Mouse (Mus musculus): ENCODE results near the gene A630023A22Rik.

A630023A22Rik gene

DNA sequence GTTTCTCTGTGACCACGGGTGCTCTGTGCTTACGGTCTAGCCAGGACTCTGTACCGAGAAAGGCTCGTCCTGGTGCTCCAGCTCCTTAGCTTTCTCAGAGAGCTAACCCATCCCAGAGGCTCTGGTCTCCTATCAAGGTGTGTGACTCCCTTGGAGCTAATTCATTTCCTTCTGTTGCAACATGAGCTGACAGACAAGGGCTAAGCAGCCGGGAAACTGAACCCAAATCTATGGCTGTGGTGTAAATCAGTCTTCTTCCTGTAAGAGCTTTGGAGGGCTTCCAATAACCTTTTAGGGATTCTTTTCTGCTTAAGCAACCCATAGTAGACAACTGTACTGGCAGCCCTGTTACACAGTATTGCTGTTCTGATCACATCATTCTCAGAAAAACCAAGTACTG is at the start of gene A630023A22Rik:
Gene A630023A22Rik, minus strand, starts transcription at position 154 of the 400 bp plus-strand sequence.
- DNase-seq (ENCODE audit: low read depth, low spot score), result no peak

DNA sequence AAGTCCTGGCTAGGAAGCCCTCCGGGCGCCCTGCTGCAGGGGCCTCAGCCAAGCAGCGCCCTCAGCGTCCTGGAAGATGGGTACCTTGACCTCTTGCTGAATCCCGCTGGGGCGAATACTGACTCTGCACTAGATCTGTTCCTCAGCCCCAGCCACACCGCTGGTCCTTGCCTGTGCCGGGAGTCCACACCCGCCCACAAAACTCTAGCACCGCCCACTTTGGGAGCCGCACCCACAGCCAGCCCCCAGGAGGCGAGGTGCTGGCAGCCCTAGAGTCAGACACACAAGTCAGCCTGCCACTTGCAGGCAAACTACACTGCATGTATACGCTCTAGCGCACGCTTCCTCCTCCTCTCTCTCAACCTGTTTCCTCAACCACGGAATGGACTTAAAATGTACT is 49.8 kb upstream of the A630023A22Rik start, which contains the start of gene Npy4r:
Gene Npy4r, minus strand, starts transcription at position 148 of the 400 bp plus-strand sequence.
- no peak for DNase-seq (ENCODE audit: low read depth, low spot score)

DNA sequence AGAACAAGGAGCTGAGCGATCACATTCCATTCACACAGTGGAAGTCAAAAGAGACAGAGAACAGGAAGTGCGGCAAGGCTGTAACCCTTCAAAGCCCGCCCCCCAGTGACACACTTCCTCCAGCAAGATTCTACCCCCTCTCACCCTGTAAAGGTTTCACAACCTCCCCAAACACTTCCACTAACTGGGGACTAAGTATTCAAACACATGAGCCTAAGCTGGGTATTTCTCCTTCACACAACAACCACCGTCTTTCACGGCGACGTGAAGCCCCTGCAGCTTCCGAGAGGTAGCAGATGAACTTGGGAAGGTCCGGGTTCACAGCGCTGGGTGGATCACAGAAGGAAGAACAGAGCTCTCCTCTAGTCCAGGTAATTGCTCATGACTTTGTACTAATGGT is 40.4 kb upstream of the A630023A22Rik start:
- no peak for DNase-seq (ENCODE audit: low read depth, low spot score)

DNA sequence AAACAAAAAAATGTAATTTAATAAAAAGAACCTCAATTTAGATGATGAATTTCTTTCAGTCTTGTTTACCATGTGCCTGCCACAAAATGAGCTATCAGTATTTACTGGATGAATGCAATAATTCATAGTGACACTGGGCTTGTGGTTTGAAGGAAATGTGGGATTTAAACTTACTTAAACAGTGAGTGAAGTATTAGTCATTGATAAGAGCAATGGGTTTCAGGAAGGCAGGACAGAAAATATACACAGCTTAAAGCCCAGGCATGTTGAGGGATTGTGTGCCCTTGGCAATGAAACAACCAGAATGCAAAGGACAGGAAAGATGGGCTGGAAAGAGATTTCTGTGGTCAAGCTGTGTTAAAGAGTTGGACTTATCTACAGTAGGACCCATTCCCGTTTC is 39.8 kb upstream of the A630023A22Rik start:
- no peak for DNase-seq (ENCODE audit: low read depth, low spot score)

DNA sequence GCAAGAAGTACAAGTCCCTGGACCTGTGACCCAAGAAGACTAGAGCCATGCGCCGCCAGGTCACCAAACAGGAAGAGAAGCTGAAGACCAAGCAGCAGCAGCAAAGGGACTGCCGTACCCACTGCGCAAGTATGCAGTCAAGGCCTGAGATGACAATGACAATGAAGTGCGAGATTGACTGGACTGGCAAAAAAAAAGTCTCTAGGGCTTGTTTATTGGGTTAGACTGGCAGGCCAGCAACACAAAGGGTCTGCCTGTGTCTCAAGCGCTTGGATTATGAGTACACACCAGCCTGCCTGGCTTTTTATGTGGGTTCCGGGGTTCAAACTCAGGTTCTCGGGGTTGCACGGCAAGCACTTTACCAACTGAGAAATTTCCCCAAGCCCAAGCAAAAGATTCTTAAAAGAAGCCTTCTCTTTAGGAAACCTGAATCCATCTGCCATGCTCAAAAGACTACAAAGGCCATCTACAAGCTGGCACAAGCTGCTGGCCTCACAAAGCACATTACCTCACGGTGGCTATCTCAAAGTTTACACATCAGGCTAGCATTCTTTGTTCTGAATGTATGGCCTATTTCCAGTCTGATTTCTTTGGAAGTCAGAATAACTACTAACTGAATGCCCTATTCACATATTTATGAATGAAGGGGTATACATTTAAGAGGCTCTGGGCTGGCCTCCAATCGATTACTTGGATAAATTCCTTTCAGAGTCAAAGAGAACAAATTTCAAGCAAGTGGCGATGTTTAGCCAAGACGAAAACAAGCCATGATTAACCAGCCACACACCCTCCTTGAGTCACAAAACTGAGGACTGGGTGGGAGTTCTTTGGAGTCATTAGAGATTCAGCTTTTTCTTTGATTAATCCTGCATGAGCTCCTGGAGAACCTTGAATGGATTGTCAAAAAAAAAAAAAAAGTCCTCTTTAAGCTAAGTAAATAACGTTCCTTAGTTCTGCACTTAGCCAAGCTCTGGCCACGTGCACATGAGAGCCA is 37.4 kb upstream of the A630023A22Rik start:
- no peak for DNase-seq (ENCODE audit: low read depth, low spot score)

DNA sequence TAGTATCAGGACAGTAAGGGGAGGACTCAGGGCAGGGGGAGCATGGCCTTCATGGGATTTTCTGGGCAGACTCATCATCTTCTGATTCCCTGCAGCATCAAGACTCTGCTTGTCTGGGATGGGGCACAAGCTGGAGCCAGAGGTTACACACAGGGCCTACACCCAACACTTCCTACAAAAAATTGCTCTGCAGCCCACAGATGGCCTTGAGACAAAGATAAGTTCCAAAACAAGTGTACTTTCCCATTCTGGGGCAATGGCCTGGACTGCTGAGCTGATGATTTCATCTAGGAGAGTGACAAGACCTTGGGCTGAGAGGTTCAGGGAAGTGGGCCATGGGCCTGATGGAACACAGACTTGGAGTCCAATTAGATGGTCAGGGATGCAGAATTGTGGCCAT is 32.8 kb upstream of the A630023A22Rik start:
- DNase-seq (ENCODE audit: low read depth, low spot score), result no peak

DNA sequence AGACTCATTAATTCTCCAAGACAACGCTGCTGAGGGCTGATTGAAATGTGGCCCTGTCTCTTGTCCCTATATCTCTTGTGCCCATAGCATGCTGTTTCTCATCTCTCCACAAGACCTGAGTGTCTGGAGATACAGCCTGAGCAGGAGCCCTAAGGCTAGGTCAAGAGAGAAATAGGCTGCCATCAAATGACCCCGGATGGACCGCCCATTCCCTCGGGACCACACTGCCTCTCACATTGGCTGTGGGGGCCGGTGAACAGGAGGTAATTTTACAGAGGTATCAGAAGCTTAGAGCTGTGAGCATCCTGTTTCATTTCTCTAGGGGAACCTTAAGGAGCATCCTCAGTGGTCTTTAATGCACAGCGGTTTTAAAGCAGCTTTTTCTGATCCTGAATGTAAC is 28.7 kb upstream of the A630023A22Rik start:
- DNase-seq (ENCODE audit: low read depth, low spot score), result no peak

DNA sequence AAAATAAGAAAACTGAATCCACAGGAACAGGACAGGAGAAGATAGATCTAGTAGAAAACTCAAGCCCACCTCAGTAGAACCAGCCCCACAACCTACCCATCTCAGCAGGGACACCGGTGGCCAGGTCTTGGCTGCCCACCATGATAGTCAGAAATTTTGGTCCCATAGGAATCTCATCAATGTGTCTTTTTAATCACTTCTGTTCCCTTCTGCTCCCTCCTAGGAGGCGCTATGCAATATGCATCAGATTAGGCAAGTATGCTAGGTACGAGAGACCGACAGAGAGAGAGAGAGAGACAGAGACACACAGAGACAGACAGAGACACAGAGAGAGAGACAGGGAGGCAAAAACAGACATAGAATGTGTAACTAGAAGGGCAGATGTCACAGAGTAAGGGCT is 19.1 kb upstream of the A630023A22Rik start:
- DNase-seq (ENCODE audit: low read depth, low spot score), result no peak

DNA sequence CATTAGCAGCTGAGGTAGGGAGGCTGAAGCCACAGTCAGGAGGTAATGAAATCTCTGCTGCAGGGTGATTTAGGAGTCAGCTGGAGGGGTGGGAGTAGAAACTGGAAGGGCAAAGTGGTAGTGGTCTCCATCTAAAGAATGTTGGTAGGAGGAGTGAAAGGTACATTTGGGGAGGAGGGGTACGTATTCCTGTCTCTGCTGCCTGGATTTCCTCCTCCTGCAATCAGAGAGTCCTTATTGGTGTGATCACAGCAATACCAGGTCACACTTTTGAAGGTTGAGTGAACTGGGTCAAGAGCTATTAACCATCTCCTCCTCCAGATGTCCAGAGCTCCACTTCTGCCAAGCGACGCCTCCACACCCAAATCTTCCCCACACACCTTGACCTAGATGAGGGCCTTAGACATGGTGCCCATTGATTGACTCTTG is 18.4 kb upstream of the A630023A22Rik start:
- no peak for DNase-seq (ENCODE audit: low read depth, low spot score)

DNA sequence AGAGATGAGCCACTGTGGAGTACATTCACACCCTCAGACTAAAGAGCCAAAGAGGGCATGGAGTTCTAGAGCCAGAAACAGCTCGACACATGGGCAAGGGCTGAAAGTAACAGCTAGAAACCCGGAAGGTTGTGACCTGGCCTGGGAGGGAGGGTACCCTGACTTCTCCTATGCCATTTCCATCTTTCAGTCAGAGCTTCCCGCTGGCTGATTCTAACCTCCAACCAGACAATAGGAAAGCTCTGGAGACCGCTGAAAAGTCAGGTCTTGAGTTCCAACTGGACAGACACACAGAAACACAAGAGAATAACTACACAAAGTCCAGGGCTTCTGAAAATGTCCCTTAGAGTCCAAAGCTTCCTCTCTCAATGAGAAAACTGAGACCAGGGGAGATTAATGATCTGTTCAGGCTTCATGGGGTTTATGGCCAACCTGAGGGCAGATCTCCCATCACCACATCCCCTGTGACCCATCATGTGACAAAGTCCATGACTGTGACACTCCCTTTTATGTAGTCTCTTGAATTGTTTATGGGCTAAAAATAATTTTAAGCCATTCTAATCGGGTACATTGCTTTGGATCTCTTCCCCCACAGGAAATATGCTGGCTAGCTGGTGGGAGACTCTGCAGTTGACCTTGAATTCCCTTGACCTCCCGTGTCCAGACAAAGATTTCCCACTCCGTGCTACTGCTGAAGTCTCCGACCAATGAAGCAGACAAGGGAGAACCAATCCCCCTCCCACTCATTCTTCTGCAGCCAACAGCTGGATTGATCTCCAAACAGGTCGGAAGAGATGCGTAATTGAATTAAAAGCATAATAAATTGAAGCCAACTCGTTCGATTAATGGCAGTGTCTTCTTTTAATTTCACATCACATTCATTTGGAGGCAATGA is 17.7 kb upstream of the A630023A22Rik start:
- DNase-seq (ENCODE audit: low read depth, low spot score), result no peak

DNA sequence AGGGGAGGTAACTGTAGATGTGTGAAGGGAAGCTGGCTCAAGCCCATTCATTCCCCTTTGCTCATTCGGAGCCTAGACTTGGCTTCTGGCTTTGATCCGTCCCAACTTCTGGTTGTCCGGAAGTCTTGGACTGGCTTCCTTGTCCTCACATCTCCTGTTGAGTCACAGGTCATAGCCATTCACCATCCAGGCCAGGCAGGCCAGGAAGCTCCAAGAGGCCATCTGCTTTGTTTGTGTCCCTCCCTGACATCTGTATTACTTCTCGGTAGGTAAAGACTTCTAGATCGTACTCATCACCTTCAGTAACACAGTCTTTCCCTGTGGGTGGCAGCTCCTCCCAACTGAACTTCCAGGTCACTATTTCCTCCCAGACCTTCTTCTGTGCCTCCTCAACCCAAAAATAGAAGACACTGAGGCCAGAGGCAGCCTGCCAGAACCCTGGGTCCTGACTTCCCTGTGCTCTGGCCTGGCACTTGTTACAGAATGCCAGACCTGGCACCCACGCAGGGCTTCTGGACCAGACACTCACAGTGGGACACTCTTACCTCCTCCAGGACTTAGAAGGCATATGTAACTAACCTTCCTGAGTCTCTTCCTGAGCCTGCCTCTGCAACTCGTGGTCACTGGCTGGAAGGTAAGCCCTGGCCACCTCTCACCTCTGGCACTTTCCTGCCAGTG is 16.6 kb upstream of the A630023A22Rik start:
- no peak for DNase-seq (ENCODE audit: low read depth, low spot score)

DNA sequence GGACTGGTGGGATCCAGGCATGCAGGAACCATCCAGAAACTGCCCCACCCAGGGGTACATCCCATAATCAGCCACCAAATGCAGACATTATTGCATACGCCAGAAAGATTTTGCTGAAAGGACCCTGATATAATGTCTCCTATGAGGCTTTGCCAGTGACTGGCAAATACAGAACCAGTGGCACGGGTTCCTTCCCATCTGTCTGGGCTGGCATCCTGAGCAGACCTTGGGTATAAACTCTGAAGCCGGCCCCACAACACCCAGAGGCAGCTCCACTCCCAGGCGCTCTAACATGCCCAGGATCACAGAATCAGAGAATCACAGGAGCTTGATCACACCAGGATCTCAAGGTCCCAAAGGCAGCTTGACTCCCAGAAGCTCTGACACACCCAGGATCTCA is 11.8 kb upstream of the A630023A22Rik start:
- DNase-seq (ENCODE audit: low read depth, low spot score), result no peak

DNA sequence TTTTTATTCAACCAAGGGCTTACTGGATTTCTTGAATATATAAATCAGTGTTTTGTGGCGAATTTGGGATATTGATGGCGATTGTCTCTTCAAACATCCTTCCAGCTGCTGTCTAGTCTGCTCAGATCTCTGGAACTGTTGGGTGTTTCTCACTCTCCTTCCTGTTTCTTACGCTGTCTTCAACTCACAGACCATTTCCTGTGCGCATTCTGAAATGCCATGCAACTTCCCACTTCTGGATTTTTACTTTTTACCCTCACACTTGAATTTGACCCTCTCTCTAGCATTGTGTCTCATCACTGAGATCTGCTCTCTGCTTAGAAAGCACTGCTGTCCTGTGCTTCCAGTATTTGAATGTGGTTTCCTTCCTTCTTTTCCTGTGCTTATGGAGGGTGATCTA is 5.0 kb upstream of the A630023A22Rik start:
- no peak for DNase-seq (ENCODE audit: low read depth, low spot score)

DNA sequence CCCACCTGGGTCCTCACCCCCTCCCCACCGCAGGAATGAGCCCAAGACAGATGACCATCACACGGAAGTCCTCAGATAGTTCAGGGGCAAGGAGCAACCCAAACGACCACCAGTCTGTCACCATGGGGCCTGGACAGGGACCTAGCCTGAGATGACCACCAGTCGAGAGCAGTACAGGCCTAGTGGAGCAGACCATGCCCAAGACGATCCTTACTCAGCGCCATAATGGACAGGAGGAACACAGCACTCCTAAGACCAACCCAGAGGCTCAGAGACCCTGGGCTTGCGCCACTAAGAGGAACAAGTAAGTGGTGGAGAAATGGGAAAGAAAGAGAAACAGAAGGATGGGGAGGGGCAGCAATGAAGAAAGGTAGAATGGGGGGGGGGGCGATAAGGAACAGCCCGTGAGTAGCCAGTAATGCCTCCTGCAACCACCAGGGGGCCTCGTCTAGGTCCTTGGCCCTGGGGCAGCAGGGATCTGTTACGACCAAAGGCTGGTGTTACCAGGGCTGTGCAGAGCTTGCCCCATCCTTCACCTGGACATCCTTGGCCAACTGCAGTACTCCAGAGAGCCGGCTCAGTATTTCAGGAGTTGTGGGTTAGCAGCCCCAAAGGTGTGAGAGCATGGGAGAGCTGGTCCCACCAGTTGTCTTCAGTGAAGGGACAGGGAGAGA is 4.0 kb upstream of the A630023A22Rik start:
- peak; percentile 32 for DNase-seq (ENCODE audit: low read depth, low spot score)

DNA sequence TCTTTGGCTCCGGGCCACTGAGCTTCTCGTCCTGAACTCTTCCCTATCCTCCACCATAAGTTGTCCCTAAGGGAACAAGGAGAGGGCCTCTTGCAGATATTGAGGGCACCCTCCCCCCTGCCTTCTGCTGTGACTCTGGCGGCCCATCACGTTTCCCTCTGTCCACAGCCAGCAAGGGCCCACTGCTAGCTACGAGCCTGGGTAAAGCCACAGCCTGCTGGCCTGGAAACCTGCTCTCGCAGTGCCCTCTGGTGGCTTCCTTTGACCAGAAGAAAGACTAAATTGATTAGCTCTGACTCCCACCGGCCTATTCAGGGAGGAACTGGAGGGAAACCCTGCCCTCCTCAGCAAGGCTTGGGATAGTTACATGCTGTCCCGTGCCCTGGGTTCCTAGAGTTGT is 2.3 kb upstream of the A630023A22Rik start:
- no peak for DNase-seq (ENCODE audit: low read depth, low spot score)

DNA sequence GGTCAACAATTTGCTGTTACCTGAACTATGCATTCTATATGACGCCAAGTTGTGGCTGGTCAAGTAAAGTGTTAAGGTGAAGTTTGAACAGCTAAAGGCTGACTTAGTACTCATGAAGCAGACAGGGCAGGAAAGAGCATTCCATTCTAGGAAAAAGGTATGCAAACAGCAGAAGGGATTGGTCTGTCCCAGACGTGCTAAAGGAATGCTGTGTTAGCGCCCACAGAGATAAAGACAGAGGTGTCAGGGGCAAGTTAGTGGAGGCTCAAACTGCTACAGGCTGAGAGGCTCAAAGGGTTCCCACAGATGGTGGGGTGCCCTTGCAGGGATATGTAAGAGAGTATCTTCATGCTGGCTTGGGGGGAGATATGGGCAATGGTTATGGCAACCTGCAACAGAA is 1.3 kb upstream of the A630023A22Rik start:
- DNase-seq (ENCODE audit: low read depth, low spot score), result no peak

DNA sequence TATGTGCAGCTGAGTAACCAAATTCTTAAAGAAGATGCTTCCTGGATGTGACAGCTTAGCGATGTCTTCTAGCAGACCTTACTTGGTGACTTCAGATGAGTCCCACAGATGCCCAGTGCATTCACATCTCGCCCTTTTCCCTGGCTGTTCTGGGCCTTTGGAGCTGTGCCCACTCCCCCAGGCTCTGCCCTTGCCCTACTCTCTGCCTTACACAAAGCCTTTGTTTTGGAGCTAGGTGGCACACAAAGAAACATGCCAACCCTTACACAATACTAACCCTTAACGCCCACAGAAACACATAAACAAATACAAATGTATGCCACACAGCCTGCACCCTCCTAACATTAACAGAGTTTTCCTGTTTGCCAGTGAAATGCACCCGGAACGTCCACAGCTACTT is 6.4 kb downstream of the A630023A22Rik start:
- DNase-seq (ENCODE audit: low read depth, low spot score), result no peak

DNA sequence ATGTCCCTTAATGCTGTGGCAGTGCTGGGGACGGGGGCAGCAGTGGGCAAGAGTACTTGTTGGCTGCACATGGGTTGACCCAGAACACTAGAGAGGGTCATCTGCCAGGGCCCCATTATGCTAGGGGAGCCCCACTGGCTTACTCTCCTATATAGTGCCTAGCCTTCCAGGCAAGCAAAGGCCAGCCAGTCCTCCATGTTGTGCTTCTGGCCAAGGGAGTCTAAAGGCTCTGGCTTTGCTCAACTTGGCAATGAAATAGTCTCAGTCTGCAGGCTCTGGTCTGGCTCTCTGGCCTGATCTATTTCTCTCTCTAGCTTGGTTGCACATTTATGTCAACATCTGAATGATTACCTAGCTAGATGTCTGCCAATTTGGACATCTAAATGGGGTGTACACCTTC is 9.7 kb downstream of the A630023A22Rik start:
- DNase-seq (ENCODE audit: low read depth, low spot score), result no peak

DNA sequence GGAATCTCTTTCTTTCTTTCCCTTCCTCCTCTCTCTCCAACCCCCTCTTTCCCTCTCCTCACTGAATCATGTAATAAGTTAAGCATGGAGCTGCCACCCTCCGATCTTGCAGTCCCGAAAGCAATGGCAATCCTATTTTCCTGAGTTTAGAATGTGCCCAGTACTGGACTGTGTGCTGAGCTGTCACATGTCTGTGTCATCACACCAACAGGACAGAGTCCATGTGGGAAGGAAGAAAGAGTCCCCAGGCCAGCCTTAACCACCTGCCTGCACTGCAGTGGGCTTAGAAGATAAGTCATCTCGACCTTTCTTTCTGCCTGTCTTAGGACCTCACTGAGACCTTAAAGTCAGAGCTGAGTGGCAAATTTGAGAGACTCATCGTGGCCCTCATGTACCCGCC is 11.1 kb downstream of the A630023A22Rik start:
- DNase-seq (ENCODE audit: low read depth, low spot score), result no peak

DNA sequence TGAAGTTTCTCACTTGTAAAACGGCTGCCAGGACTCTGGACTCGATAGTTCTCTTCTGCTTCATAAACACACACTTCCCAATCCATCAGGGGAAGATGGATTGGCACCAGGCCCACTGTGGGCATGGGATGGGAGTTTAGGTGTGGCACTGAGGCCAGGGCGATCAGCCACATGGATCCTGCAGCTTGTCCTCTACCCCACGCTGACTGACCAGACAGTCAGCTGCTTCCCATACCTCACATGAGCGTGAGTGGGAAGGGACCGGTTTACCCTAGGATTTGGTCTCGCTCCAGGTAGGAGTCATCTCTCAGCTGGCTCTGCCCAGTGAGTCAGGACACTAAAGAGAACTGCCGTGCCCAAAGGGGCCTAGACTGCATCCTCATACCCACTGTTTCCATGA is 12.8 kb downstream of the A630023A22Rik start:
- DNase-seq (ENCODE audit: low read depth, low spot score), result no peak

DNA sequence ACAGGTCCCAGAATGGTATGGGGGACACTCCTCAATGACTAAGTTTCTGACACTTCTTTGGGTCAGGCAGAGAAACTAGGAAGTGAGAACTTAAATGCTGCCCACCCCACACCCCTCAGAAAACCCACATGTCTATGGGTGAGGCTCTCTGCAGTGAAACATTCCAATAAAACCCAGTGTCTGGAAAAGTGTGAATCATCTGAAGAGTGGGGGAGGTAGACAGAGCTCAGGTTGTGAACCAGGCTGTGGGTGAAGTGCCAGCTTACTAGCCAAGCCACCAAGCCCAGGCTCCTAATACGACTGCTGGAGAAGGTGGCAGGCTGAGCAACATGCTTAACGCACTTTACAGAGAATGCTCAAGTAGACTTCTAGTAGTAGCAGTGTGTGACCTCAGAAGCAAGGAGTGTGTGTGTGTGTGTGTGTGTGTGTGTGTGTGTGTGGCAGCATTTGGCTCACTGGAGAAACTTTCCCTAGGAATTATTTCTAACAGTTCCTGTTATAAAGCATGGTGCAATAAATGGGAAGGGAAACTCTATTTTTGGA is 14.6 kb downstream of the A630023A22Rik start:
- no peak for DNase-seq (ENCODE audit: low read depth, low spot score)

Data from CD4-positive, CD25-positive, alpha-beta regulatory T cell, adult 2 months (primary cell).